Mouse (Mus musculus) liver, postnatal 0 days (tissue): ENCODE measurements at regions not wholly inside any gene's neighbourhood (a gene's known extent, or its start where the extent isn't known, plus 50 kb on each side); places are given as distances from the start of the nearest gene placed in this dataset.

ENCODE experiments used
- ATAC-seq: fragments of 200-750 bp; cut with Nextera tagmentation; 2 replicates; pipeline ENCODE4 v1.8.0; 2017; ENCODE audit warnings: mild to moderate bottlenecking, moderate library complexity
- DNase-seq: peaks from one replicate; pipeline ENCODE4 v3.0.0-alpha.2; 2016
- H3K27ac ChIP-seq: fragments of 300-500 bp; sonication (generic); 2 replicates; pipeline ENCODE4 v1.5.1; 2014; ENCODE audit warnings: antibody characterized with exemption, moderate library complexity, mild to moderate bottlenecking, low read depth
- H3K27me3 ChIP-seq: fragments of 300-500 bp; sonication (generic); 2 replicates; pipeline ENCODE4 v1.6.1; 2014; ENCODE audit warnings: low read length, control low read depth, mixed read lengths; ENCODE audit not compliant: insufficient read depth
- H3K36me3 ChIP-seq: fragments of 300-500 bp; sonication (generic); replicated peaks from 2 replicates; pipeline ENCODE4 v1.6.1; 2014; ENCODE audit warnings: mild to moderate bottlenecking, control low read depth, low read length, moderate library complexity, mixed read lengths; ENCODE audit not compliant: insufficient read depth
- H3K4me1 ChIP-seq: fragments of 300-500 bp; sonication (generic); 2 replicates; pipeline ENCODE4 v1.6.1; 2014; ENCODE audit warnings: antibody characterized with exemption, mild to moderate bottlenecking, control low read depth; ENCODE audit not compliant: insufficient read depth
- H3K4me2 ChIP-seq: fragments of 300-500 bp; sonication (generic); 2 replicates; pipeline ENCODE4 v1.6.1; 2014; ENCODE audit warnings: low read depth, mild to moderate bottlenecking, low read length, moderate library complexity, mixed read lengths
- H3K4me3 ChIP-seq: fragments of 300-500 bp; sonication (generic); 2 replicates; pipeline ENCODE4 v1.5.1; 2014; ENCODE audit warnings: low read depth, low read length
- H3K9ac ChIP-seq: fragments of 300-500 bp; sonication (generic); replicated peaks from 2 replicates; pipeline ENCODE4 v1.6.1; 2014; ENCODE audit warnings: mild to moderate bottlenecking, moderate library complexity
- H3K9me3 ChIP-seq: fragments of 300-500 bp; sonication (generic); 2 replicates; pipeline ENCODE4 v1.6.1; 2016; ENCODE audit warnings: mild to moderate bottlenecking, control low read depth, low read length, mixed read lengths
- CTCF ChIP-seq: sonication (generic); IDR thresholded peaks from 2 replicates; pipeline ENCODE4 v1.5.1; 2016; ENCODE audit warnings: antibody characterized with exemption, low read depth
- EP300 ChIP-seq: IDR thresholded peaks from 2 replicates; pipeline ENCODE4 v1.6.1; 2016; ENCODE audit warnings: antibody characterized with exemption, low read depth, mild to moderate bottlenecking
- WGBS: fragments of 180-500 bp; shearing (Covaris S2); extraction: QIAGEN DNeasy Blood & Tissue Kit; methylation state at CpG from one replicate; pipeline ENCODE4 v1.1.7; 2014; ENCODE audit not compliant: insufficient replicate concordance; 5-methylcytosine and 5-hydroxymethylcytosine counted together

DNA sequence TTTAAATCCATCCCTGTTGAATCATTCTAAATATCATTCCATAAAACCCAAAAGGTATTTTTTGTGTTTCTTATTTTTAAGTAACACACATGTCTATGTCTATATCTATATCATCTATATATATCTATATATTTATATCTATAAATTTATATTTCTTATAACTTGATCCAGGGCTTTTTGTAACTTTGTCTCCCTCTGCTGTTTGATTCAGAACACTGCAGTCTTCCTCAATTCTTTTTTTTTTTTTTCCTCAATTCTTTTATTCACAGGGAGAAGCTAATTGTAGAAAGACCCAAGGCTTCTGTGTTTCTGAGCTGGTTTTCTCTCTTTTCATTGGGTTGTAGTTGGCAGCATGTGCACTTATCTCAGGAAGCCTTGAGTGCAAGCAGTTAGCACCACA lies 124.1 kb upstream of the Igfbp3 start:
- Histone ChIP-seq H3K27ac (no peak overlapping the region), H3K4me2 (no peak overlapping the region), H3K4me3 (no peak overlapping the region), H3K9me3 (peaks cover 5% of the 10 kb centered on the region; the same call in 1 of the 2 replicates), H3K27me3 (no peaks in the 10 kb centered on the region), H3K36me3 (no peaks in the 10 kb centered on the region), H3K4me1 (no peaks in the 10 kb centered on the region), H3K9ac (no peak overlapping the region)
- ATAC-seq (no peak), DNase-seq (no peak)
- TF ChIP-seq EP300, result no peak
- no peak for TF ChIP-seq CTCF

DNA sequence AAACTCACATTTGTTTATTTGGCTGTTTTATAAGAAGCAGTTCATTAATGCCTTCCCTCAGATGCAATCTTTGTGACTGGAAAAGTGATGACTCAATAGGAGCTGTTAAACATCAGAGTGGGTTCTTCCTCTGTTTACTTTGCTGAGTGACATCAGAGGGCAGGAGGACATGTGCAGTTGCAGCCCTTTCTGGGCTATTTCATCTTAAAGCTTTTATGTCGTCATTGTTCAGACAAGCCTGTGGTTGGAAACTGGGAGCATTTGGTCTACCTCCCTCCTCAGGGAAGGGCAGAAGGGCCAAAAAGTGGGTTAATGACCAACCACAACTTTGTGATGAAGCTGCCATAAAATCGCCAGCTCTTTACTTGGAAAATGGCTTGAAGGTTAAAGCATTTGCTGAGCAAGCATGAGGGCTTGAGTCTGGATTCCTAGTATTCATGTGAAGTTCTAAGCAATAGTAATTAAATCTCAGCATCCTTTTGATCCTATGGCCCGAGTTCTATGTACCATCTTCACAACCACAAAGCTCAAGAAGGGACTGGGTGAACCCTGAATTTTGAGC lies 103.8 kb upstream of the Igfbp3 start:
- TF ChIP-seq CTCF, result no peak
- TF ChIP-seq EP300, result no peak
- WGBS, result 46% methylated on average over 3 of the region's 3 CpGs
- ATAC-seq (no peak), DNase-seq (no peak)
- no peaks in the 10 kb centered on the region for H3K27me3 ChIP-seq
- H3K4me2 ChIP-seq, result no peak overlapping the region
- H3K9ac ChIP-seq, result no peak overlapping the region
- no peak overlapping the region for H3K4me3 ChIP-seq
- no peaks in the 10 kb centered on the region for H3K36me3 ChIP-seq
- H3K4me1 ChIP-seq, result no peaks in the 10 kb centered on the region
- no peaks in the 10 kb centered on the region for H3K9me3 ChIP-seq
- no peak overlapping the region for H3K27ac ChIP-seq

DNA sequence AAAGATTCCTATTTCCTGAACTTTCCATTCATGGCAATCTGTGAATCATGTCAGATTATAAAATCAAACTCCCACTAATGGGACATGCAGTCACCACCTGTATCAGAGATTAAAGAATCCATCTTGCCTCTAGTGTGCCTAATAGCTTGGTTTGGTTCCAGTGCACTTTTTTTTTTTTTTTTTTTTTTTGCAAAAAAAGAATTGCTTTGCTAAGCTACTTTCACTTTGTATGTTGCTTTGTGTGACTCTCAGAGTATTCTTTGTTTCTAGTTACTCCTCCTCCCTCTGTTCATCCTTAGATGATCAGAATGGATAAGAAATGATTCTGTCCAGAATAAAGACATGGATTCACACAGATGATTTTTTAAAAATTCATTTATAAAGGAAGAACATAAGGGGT lies 82.5 kb upstream of the Igfbp3 start:
- Histone ChIP-seq H3K4me2 (no peak overlapping the region), H3K27me3 (no peaks in the 10 kb centered on the region), H3K27ac (no peak overlapping the region), H3K4me3 (no peak overlapping the region), H3K36me3 (no peaks in the 10 kb centered on the region), H3K9me3 (0 out of 2 replicates have a peak, but pooled peaks cover 3% of the 10 kb centered on the region), H3K4me1 (no peaks in the 10 kb centered on the region), H3K9ac (no peak overlapping the region)
- ATAC-seq, result no peak
- no peak for TF ChIP-seq CTCF
- TF ChIP-seq EP300, result no peak
- no peak for DNase-seq

DNA sequence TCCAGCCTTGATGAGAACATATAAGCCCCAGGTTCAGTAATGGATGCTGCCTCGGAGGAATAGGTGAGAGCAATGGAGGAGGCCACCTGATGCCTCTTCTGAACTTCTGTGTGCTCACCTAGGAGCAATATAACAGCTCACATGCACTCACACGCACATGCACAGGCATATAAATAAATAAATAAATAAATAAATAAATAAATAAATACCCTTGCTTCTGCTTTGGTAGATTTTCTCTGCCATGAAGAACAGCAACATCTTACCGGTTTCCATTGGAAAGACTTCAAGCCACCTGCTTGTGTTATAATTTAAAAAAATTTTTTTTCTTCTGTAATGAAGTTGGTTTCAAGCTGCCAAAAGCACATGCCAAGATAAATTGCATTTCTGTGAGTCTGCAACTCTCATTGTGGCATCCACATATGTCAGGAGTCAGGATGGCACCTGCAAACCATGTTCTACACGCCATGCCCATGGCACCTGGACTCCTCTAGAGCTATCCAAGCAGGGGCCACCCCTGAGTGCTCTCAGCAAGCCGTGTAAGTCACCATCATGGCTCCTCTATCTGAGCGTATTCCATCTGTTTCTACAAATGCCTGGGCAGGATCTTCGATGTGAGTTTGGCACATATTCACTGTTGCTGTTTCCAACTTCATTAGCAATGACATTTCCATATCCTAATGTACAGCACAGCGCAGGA lies 75.7 kb upstream of the Igfbp3 start:
- TF ChIP-seq EP300 (no peak), CTCF (no peak)
- no peak overlapping the region for H3K27ac ChIP-seq
- WGBS, result 70% methylated on average over 8 of the region's 8 CpGs
- no peak overlapping the region for H3K4me3 ChIP-seq
- no peaks in the 10 kb centered on the region for H3K4me1 ChIP-seq
- H3K27me3 ChIP-seq, result no peaks in the 10 kb centered on the region
- DNase-seq (no peak), ATAC-seq (no peak)
- 0 out of 2 replicates have a peak, but pooled peaks cover 3% of the 10 kb centered on the region for H3K9me3 ChIP-seq
- H3K36me3 ChIP-seq, result no peaks in the 10 kb centered on the region
- no peak overlapping the region for H3K4me2 ChIP-seq
- H3K9ac ChIP-seq, result no peak overlapping the region

DNA sequence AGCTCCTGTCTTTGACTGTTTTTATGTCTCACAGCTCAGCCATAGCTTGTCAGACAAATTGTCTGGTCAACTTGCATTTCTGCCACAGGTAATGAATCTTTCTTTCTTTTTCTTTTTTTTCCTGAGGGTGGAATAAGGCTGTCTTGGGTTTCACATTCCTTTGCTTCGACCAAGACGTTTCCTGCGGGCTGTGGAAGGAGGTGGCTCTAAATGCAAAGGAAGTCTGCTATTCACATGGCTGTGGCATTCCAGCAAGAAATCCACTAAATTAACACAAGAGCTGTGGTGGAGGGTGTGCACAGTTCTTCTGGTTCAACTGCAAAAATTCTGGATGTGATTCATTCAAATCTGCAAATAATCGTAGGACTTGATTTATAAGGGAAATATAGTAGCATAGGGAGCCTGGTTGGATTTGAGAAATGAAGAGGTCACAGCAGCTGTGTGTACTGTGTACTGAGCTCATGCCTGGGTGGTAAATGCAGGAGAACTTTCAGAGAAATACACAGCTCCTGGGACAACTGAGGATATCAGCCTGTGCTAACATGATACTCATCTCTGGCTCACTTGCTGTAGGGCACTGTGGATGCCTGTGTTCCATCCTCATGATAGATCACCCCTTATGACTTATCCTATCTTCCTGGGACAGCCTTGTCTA lies 71.2 kb upstream of the Igfbp3 start:
- no peak overlapping the region for H3K27ac ChIP-seq
- no peaks in the 10 kb centered on the region for H3K9me3 ChIP-seq
- no peak for TF ChIP-seq CTCF
- TF ChIP-seq EP300, result no peak
- 41% methylated on average over 4 of the region's 4 CpGs for WGBS
- H3K9ac ChIP-seq, result no peak overlapping the region
- ATAC-seq (no peak), DNase-seq (no peak)
- H3K4me3 ChIP-seq, result no peak overlapping the region
- no peaks in the 10 kb centered on the region for H3K27me3 ChIP-seq
- H3K36me3 ChIP-seq, result no peaks in the 10 kb centered on the region
- H3K4me1 ChIP-seq, result no peaks in the 10 kb centered on the region
- no peak overlapping the region for H3K4me2 ChIP-seq

DNA sequence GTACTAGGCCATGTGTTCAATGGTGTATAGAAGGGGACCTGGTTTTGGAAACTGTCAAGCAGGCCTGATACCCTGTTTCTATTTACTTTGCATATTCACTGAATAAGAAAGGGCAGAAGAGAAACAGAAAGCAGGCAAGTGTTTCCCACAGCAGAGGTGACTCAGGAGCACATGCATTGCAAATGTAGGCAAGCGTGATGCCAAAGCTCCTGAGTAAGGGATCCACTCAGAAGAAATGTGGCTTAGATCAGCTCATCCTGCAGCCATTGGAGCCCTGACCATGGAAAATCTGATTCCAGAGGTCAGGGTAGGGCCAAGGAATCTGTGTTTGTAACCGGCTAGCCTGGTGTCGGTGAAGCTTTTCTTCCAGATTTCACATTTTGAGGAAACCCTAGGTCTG lies 69.3 kb upstream of the Igfbp3 start:
- Histone ChIP-seq H3K36me3 (no peaks in the 10 kb centered on the region), H3K9me3 (no peaks in the 10 kb centered on the region), H3K4me2 (no peak overlapping the region), H3K4me3 (no peak overlapping the region), H3K9ac (no peak overlapping the region), H3K27me3 (no peaks in the 10 kb centered on the region), H3K4me1 (no peaks in the 10 kb centered on the region), H3K27ac (no peak overlapping the region)
- TF ChIP-seq EP300 (no peak), CTCF (no peak)
- DNase-seq, result no peak
- WGBS, result 87% methylated on average over 3 of the region's 3 CpGs
- ATAC-seq, result no peak
